Mouse (Mus musculus) ES-E14 (cell line): Measurements from ENCODE around the gene Zc3h4. TPM values are rescaled to one million over a fixed set of nuclear protein-coding genes. Genes with fewer than 3 reads are reported as not detected.
A peak's percentile ranks its signal among the peaks of the same experiment; 100 is the strongest.

ENCODE experiments used
- DNase-seq: peaks from one replicate; pipeline ENCODE4 v3.0.0-alpha.2; 2013; ENCODE audit warnings: low read depth, low spot score
- H3K27ac ChIP-seq: 2 replicates; pipeline ENCODE4 v1.5.1; 2012; ENCODE audit warnings: low read depth, mild to moderate bottlenecking, low read length, moderate library complexity, mixed read lengths; ENCODE audit not compliant: poor library complexity, insufficient read depth, severe bottlenecking
- H3K36me3 ChIP-seq: 2 replicates; pipeline ENCODE4 v1.6.1; 2012; ENCODE audit warnings: mild to moderate bottlenecking, low read length, moderate library complexity, mixed read lengths; ENCODE audit not compliant: control insufficient read depth, poor library complexity, insufficient read depth, severe bottlenecking
- H3K4me1 ChIP-seq, 2 experiments: fragments of 150-350 bp in 1 of 2; sonication (generic) in 1 of 2; 2 replicates each; pipeline ENCODE4 v1.6.1; 2012; ENCODE audit warnings: low read length in 2 of 2, mild to moderate bottlenecking in 1 of 2, mixed read lengths in 1 of 2; ENCODE audit not compliant: control insufficient read depth in 2 of 2, insufficient read depth in 2 of 2, poor library complexity in 1 of 2
- H3K4me3 ChIP-seq, 2 experiments: fragments of 150-350 bp in 1 of 2; sonication (generic) in 1 of 2; 2 replicates each; pipeline ENCODE4 v1.5.1; 2012; ENCODE audit warnings: low read length in 2 of 2, low read depth in 1 of 2, mild to moderate bottlenecking in 1 of 2, mixed read lengths in 1 of 2; ENCODE audit not compliant: insufficient read depth in 1 of 2, poor library complexity in 1 of 2, severe bottlenecking in 1 of 2
- H3K9ac ChIP-seq: 2 replicates; pipeline ENCODE4 v1.6.1; 2012; ENCODE audit warnings: low read depth, mild to moderate bottlenecking, low read length, mixed read lengths; ENCODE audit not compliant: poor library complexity, insufficient read depth, severe bottlenecking
- H3K9me3 ChIP-seq: fragments of 150-350 bp; sonication (generic); 2 replicates; pipeline ENCODE4 v1.6.1; 2012; ENCODE audit warnings: low read depth, mild to moderate bottlenecking, low read length; ENCODE audit not compliant: control insufficient read depth, insufficient read depth
- CHD2 ChIP-seq: IDR thresholded peaks from 2 replicates; pipeline ENCODE4 v1.6.1; 2014; ENCODE audit warnings: mild to moderate bottlenecking, low read depth, low read length, inconsistent platforms
- HCFC1 ChIP-seq: IDR thresholded peaks from 2 replicates; pipeline ENCODE4 v1.6.1; 2012; ENCODE audit warnings: low read length, inconsistent platforms, borderline replicate concordance; ENCODE audit not compliant: insufficient read depth
- MAFK ChIP-seq: IDR thresholded peaks from 2 replicates; pipeline ENCODE4 v1.6.1; 2014; ENCODE audit warnings: mild to moderate bottlenecking, low read depth, low read length, inconsistent platforms; ENCODE audit not compliant: insufficient read depth
- ZC3H11A ChIP-seq: IDR thresholded peaks from 2 replicates; pipeline ENCODE4 v1.6.1; 2012; ENCODE audit warnings: low read depth, mild to moderate bottlenecking, inconsistent platforms, low read length, borderline replicate concordance
- ZNF384 ChIP-seq: IDR thresholded peaks from 2 replicates; pipeline ENCODE4 v1.6.1; 2012; ENCODE audit warnings: low read depth, low read length, inconsistent platforms
- in situ Hi-C, 2 experiments: fragments of 600-800 bp; cut with MboI; formaldehyde crosslinking; loops; one replicate each; pipeline ENCODE4 v1.15.1; 2025; ENCODE audit warnings: low sequenced_read_pairs in 2 of 2, inconsistent platforms in 1 of 2; ENCODE audit not compliant: unreplicated experiment in 2 of 2
- total RNA-seq: library from RNA; depleted of rRNA; stranded (reverse); fragments of 300-350 nt; gene quantifications from 2 replicates; pipeline ENCODE4 v1.2.3, GENCODE M21; 2012

The Zc3h4 gene
- total RNA-seq, 1 experiment = 43.7 TPM

DNA sequence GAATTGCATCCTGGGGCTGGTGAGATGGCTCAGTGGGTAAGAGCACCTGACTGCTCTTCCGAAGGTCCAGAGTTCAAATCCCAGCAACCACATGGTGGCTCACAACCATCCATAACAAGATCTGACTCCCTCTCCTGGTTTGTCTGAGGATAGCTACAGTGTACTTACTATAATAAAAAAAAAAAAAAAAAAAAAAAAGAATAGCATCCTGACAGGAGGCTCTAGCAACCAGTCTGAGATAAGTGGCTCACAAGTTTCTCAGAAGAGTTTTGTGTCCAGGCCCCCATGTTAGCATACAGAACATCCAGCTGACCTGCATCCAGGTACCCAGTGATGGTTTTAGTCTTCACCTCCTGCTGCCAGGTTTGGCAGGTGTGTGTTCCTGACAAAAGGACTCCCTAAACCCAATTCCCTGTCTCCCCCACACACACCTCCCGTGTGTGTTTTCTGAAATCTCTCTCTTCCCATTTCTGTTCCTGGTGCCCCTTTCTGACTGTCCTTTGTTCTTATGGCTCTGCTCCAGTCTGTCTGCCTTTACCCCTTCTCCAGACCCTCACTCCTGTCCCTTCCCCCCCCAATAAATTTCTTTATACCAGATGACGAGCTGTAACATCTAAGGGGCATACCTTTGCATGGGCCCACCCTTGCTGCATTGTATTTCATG lies 2.2 kb upstream of the Zc3h4 start:
- in situ Hi-C loops = no loop called here
- H3K36me3 ChIP-seq = peaks cover 2% of the 10 kb centered on the region; the same call in 1 of the 2 replicates

DNA sequence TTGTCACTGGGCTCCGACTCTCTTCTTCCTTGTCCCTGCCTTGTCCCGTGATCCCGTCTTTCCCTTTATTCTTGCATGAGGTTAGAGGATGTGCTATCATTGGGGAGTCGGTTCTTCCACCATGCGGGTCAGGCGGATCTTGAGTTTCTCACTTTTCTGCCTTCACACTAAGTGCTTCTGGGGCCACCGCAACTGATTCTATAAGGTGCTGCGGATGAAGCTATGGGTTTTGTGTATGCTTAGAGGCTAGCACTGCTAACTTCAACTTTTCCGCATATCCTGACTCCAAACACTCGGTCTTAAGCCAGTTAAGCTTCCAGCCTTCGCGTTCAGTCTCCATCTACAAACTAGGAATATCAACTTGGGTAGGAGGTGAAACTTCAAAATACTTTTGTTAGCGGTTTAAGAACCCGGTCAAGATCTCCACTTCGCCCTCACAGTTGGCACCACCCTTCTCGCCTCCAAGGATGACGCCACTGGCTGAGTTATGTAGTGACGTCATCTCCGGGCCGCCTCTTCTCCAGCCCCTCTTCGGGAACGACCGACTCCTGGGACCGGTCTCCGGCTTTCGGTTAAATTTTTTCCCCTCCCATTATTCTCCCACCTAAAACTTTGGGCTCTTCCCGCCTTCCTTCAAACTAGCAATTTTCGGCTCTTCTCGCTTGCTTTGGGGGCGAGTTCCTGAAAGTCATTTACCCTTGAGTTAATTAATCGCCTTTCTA lies 1.5 kb upstream of the Zc3h4 start:
- TF ChIP-seq ZC3H11A = no peak
- TF ChIP-seq HCFC1 = no peak
- no peak for TF ChIP-seq ZNF384
- TF ChIP-seq MAFK = no peak
- no peak for TF ChIP-seq CHD2
- in situ Hi-C loops = no loop called here

More for the DNA sequence above, 2.2 kb upstream of the Zc3h4 start:
- Histone ChIP-seq H3K27ac (peak overlapping the region; percentile 100; the same call in 1 of the 2 replicates), H3K4me1 (peaks cover 2 to 6% of the 10 kb centered on the region in 2 experiments; a peak in 3 of 4 replicates), H3K4me3 (peak overlapping the region; percentile 97 to 99; a peak in 3 of 4 replicates), H3K9ac (peak overlapping the region; percentile 62), H3K9me3 (no peaks in the 10 kb centered on the region)
- TF ChIP-seq MAFK = no peak
- TF ChIP-seq ZC3H11A = no peak
- no peak for TF ChIP-seq CHD2
- TF ChIP-seq ZNF384 = no peak
- TF ChIP-seq HCFC1 = no peak
- DNase-seq = no peak

DNA sequence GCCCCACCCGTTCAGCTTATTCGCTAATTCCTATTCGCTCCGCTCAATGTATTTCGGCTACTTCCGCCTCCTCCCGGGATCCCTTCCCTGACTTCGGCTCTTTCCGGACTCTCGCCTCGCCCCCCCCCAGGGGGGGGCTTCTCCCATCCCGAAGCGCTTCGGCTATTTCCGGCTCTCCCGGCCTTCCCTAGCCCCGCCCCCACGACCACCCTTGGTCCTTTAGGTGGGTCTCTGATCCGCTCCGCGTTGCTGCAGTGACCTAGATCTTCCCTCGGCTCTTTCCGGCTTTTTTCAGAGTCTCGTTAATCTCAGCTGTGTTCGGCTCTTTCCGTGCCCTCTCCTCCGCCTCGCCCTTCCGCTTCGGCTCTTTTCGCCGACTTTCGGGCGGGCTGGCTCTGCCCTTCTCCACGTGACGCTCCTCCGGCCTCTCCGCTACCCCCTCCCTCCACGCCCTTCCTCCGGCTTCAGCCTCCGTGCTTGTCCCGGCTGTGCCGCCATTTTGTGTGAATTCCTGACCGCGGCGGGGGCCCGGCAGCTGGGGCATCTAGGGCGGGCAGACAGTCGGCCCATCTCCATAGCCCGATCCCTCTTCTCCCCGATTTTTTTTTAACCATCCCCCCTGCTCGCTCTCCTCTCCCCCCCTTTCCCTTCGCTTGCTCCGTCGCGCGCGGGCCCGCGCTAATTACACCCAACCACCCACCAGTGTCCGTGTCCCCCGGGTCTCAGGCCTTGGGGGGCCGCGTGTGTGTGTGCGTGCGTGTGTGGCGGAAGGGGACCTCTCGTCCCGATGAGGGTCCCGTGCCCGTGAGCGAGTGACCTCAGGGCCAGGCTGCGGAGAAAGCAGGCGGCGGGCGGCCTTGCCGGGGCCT lies 656 bp upstream of the Zc3h4 start:
- TF ChIP-seq CHD2 (no peak), ZC3H11A (no peak)
- Histone ChIP-seq H3K9me3 (no peaks in the 10 kb centered on the region), H3K4me1 (peaks cover 8 to 12% of the 10 kb centered on the region in 2 experiments; a peak in 3 of 4 replicates), H3K36me3 (peaks cover 2% of the 10 kb centered on the region; the same call in 1 of the 2 replicates), H3K27ac (peak overlapping the region; percentile 100), H3K4me3 (peak overlapping the region; percentile 97 to 99), H3K9ac (peak overlapping the region; percentile 100)
- in situ Hi-C loops = no loop called here
- DNase-seq = peak; percentile 96

More for the DNA sequence above, 1.5 kb upstream of the Zc3h4 start:
- H3K9ac ChIP-seq = peak overlapping the region; percentile 100
- peak; percentile 88 for DNase-seq
- peaks cover 2% of the 10 kb centered on the region; the same call in 1 of the 2 replicates for H3K36me3 ChIP-seq
- no peaks in the 10 kb centered on the region for H3K9me3 ChIP-seq
- peak overlapping the region; percentile 97 to 99 for H3K4me3 ChIP-seq
- peaks cover 7 to 8% of the 10 kb centered on the region in 2 experiments; a peak in 3 of 4 replicates for H3K4me1 ChIP-seq
- H3K27ac ChIP-seq = peak overlapping the region; percentile 100

DNA sequence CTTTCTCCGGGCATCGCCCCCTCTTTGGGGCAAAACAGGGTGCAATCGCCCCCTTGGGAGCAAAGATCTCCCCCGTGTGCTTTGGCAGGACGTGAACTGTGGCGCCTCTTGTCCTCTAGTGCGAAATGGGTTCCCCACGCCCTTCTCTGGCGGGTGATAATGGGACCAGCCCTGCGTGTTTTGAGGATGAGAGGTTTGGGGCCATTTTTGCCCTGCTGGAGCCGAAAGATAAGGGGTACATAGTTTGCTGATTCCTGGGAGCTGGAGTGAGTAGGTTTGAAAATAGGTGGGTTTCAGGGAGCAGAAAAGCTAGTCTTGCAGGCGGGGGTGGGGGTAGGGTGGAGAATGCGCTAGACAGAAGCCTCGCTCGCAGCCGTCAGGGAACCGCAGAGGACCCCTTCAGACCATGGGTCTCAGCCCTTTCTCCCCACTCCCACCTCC lies 1.3 kb downstream of the Zc3h4 start:
- H3K9me3 ChIP-seq = no peaks in the 10 kb centered on the region
- H3K9ac ChIP-seq = peak overlapping the region; percentile 100
- no peak for DNase-seq
- H3K27ac ChIP-seq = peak overlapping the region; percentile 100
- H3K36me3 ChIP-seq = peaks cover 4% of the 10 kb centered on the region; the same call in 1 of the 2 replicates
- H3K4me3 ChIP-seq = peak overlapping the region; percentile 97 to 99
- no peak for TF ChIP-seq MAFK
- TF ChIP-seq ZC3H11A = no peak
- in situ Hi-C loops = no loop called here
- peaks cover 11 to 21% of the 10 kb centered on the region in 2 experiments for H3K4me1 ChIP-seq
